Mouse (Mus musculus): ENCODE data around the gene Pes1. TPM values are rescaled to one million over a fixed set of nuclear protein-coding genes. Genes with fewer than 3 reads are reported as not detected.

Pes1 gene
- polyA plus RNA-seq, 1 experiment, result 146 TPM

DNA sequence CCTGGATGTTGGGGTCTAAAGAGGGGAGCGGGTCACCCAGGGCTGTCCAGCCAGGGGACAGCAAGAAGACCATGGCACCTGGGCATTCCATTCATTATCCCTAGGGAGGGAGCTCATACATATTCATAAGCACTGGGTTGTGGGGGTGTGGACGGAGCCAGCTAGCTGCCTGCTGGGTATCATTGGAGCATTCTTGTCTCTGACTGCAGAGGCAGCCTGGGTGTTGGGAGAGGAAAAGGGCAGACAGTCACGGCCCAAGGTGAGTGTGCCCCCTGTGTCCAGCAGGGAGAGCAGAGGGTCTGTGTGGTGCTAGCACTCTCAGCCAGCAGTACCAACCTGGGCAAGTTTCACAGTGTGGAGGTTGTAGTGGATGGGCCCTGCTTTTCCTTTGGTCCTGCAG is 26.0 kb downstream of the Pes1 start:
- Histone ChIP-seq H3K79me2 (ENCODE audit: control insufficient read depth, insufficient read depth) (no peaks in the 10 kb centered on the region), H3K27me3 (ENCODE audit: control insufficient read depth, insufficient read depth, insufficient read length) (no peaks in the 10 kb centered on the region), H3K79me3 (ENCODE audit: low read depth) (no peaks in the 10 kb centered on the region), H3K36me3 (ENCODE audit: control insufficient read depth, insufficient read depth) (no peaks in the 10 kb centered on the region), H3K4me3 (ENCODE audit: insufficient read depth, poor library complexity, severe bottlenecking) (no peak overlapping the region), H3ac (ENCODE audit: control insufficient read depth, insufficient read length, low read depth) (no peak overlapping the region)
- TF ChIP-seq FOSL1 (IDR thresholded peaks at IDR 0.05; ENCODE audit: insufficient read depth, low read length, poor library complexity, severe bottlenecking) (no peak), CEBPB (IDR thresholded peaks at IDR 0.05; ENCODE audit: low read depth) (no peak), CTCF (IDR thresholded peaks at IDR 0.05; ENCODE audit: control insufficient read depth, insufficient read depth, insufficient read length) (no peak), MYOG (IDR thresholded peaks at IDR 0.05; ENCODE audit: control insufficient read depth, extremely low read depth, insufficient read length) (no peak), MAX (IDR thresholded peaks at IDR 0.05) (no peak), USF1 (IDR thresholded peaks at IDR 0.05; ENCODE audit: low read depth) (no peak)

DNA sequence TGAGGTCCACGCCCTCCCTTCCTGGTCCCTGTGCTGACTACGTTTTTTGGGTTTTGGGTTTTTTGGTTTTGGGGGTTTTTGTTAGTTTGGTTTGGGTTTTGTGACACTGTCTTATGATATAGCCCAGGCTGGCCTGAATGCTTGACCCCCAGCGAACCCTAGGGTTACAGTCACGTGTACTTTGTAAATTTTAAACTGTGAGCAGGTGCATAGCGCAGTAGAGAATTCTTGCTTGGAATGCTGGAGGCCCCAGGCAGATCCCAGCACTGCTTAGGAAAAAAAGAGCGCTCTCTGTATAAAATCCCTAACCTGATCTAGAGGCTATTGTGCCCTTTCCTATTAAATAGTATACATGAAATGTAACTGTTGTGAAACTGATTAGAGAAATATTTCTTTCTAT is 29.4 kb downstream of the Pes1 start:
- TF ChIP-seq MYOD1 (IDR thresholded peaks at IDR 0.05; ENCODE audit: control insufficient read depth, insufficient read length, low read depth) (no peak), MYOG (IDR thresholded peaks at IDR 0.05; ENCODE audit: control insufficient read depth, extremely low read depth, insufficient read length) (no peak), CEBPB (IDR thresholded peaks at IDR 0.05; ENCODE audit: low read depth) (no peak), MAX (IDR thresholded peaks at IDR 0.05) (no peak), FOSL1 (IDR thresholded peaks at IDR 0.05; ENCODE audit: insufficient read depth, low read length, poor library complexity, severe bottlenecking) (no peak), CTCF (IDR thresholded peaks at IDR 0.05; ENCODE audit: control insufficient read depth, insufficient read depth, insufficient read length) (no peak), USF1 (IDR thresholded peaks at IDR 0.05; ENCODE audit: low read depth) (no peak)
- peaks cover 4% of the 10 kb centered on the region for H3K27me3 ChIP-seq (ENCODE audit: control insufficient read depth, insufficient read depth, insufficient read length)
- no peaks in the 10 kb centered on the region for H3K79me2 ChIP-seq (ENCODE audit: control insufficient read depth, insufficient read depth)
- no peaks in the 10 kb centered on the region for H3K79me3 ChIP-seq (ENCODE audit: low read depth)
- no peak overlapping the region for H3K4me3 ChIP-seq (ENCODE audit: insufficient read depth, poor library complexity, severe bottlenecking)
- no peak overlapping the region for H3ac ChIP-seq (ENCODE audit: control insufficient read depth, insufficient read length, low read depth)
- H3K36me3 ChIP-seq (ENCODE audit: control insufficient read depth, insufficient read depth), result no peaks in the 10 kb centered on the region

DNA sequence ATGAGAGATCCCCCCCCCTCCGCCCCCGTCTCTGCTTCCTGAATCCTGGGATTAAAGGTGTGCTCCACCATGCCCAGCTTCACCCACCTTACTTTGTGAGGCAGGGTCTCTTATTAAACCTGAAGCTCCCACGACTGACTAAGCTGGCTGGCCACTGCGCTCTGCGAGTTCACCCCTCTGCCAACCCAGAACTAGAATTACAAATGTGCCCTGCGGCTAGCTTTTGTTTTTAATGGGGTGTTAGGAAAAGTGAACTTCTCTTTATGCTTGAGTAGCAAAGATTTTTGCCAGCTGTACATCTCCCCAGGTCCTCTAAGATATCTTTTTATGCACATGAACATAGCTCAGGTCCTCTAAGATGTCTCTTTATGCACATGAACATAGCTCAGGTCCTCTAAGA is 30.1 kb downstream of the Pes1 start:
- no peaks in the 10 kb centered on the region for H3K79me2 ChIP-seq (ENCODE audit: control insufficient read depth, insufficient read depth)
- no peak overlapping the region for H3ac ChIP-seq (ENCODE audit: control insufficient read depth, insufficient read length, low read depth)
- no peaks in the 10 kb centered on the region for H3K79me3 ChIP-seq (ENCODE audit: low read depth)
- H3K36me3 ChIP-seq (ENCODE audit: control insufficient read depth, insufficient read depth), result no peaks in the 10 kb centered on the region
- peaks cover 10% of the 10 kb centered on the region for H3K27me3 ChIP-seq (ENCODE audit: control insufficient read depth, insufficient read depth, insufficient read length)
- no peak overlapping the region for H3K4me3 ChIP-seq (ENCODE audit: insufficient read depth, poor library complexity, severe bottlenecking)
- TF ChIP-seq MYOD1 (IDR thresholded peaks at IDR 0.05; ENCODE audit: control insufficient read depth, insufficient read length, low read depth), result no peak

DNA sequence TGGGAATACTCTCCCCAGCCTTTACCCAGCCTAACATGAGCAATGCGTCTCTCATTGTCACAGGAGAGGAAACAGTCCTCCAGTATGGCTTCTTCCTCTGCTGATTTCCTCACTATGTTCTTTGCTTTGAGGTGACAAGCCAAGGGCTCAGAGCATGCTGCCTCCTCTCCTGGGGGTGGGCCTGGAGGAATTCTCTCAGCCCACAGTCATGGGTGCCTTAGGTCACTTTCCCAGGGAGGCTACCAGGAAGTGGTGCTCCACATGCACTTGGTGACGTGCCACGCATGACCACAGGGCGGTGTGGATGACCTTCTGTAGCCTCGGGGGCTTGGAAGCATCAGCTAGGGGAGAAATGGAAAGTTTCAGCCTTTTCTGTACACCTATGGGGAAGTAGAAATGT is 31.7 kb downstream of the Pes1 start:
- no peak overlapping the region for H3ac ChIP-seq (ENCODE audit: control insufficient read depth, insufficient read length, low read depth)
- TF ChIP-seq MYOD1 (IDR thresholded peaks at IDR 0.05; ENCODE audit: control insufficient read depth, insufficient read length, low read depth), result no peak
- no peak for TF ChIP-seq USF1 (IDR thresholded peaks at IDR 0.05; ENCODE audit: low read depth)
- no peak for TF ChIP-seq CTCF (IDR thresholded peaks at IDR 0.05; ENCODE audit: control insufficient read depth, insufficient read depth, insufficient read length)
- no peak for TF ChIP-seq CEBPB (IDR thresholded peaks at IDR 0.05; ENCODE audit: low read depth)
- TF ChIP-seq FOSL1 (IDR thresholded peaks at IDR 0.05; ENCODE audit: insufficient read depth, low read length, poor library complexity, severe bottlenecking), result no peak
- TF ChIP-seq MYOG (IDR thresholded peaks at IDR 0.05; ENCODE audit: control insufficient read depth, extremely low read depth, insufficient read length), result no peak
- no peak for TF ChIP-seq MAX (IDR thresholded peaks at IDR 0.05)
- H3K4me3 ChIP-seq (ENCODE audit: insufficient read depth, poor library complexity, severe bottlenecking), result no peak overlapping the region
- H3K27me3 ChIP-seq (ENCODE audit: control insufficient read depth, insufficient read depth, insufficient read length), result peaks cover 11% of the 10 kb centered on the region
- no peaks in the 10 kb centered on the region for H3K79me2 ChIP-seq (ENCODE audit: control insufficient read depth, insufficient read depth)
- no peaks in the 10 kb centered on the region for H3K79me3 ChIP-seq (ENCODE audit: low read depth)
- H3K36me3 ChIP-seq (ENCODE audit: control insufficient read depth, insufficient read depth), result no peaks in the 10 kb centered on the region

DNA sequence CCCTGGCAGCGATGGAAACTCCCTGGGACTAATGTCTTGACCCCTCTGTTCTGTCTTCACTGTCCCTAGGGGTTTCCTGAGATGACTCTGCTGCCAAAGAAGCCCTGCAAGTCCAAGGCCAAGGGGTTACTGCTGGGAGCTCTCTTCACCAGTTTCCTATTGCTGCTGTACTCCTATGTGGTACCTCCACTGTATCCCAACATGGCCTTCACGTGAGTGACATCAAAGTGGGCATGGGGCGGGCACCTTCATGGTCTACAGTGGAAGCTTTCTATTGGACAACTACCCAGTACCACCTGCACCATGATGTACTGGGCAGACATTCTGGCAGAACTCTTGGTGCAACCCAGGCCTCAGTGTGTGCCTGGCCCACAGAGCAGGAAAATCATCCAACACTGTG is 33.1 kb downstream of the Pes1 start:
- H3K4me3 ChIP-seq (ENCODE audit: insufficient read depth, poor library complexity, severe bottlenecking), result no peak overlapping the region
- H3K36me3 ChIP-seq (ENCODE audit: control insufficient read depth, insufficient read depth), result no peaks in the 10 kb centered on the region
- H3K79me2 ChIP-seq (ENCODE audit: control insufficient read depth, insufficient read depth), result no peaks in the 10 kb centered on the region
- peaks cover 11% of the 10 kb centered on the region for H3K27me3 ChIP-seq (ENCODE audit: control insufficient read depth, insufficient read depth, insufficient read length)
- no peak for TF ChIP-seq USF1 (IDR thresholded peaks at IDR 0.05; ENCODE audit: low read depth)
- no peak for TF ChIP-seq CTCF (IDR thresholded peaks at IDR 0.05; ENCODE audit: control insufficient read depth, insufficient read depth, insufficient read length)
- TF ChIP-seq MAX (IDR thresholded peaks at IDR 0.05), result no peak
- no peak for TF ChIP-seq MYOD1 (IDR thresholded peaks at IDR 0.05; ENCODE audit: control insufficient read depth, insufficient read length, low read depth)
- TF ChIP-seq CEBPB (IDR thresholded peaks at IDR 0.05; ENCODE audit: low read depth), result no peak
- TF ChIP-seq FOSL1 (IDR thresholded peaks at IDR 0.05; ENCODE audit: insufficient read depth, low read length, poor library complexity, severe bottlenecking), result no peak
- no peaks in the 10 kb centered on the region for H3K79me3 ChIP-seq (ENCODE audit: low read depth)
- no peak overlapping the region for H3ac ChIP-seq (ENCODE audit: control insufficient read depth, insufficient read length, low read depth)

DNA sequence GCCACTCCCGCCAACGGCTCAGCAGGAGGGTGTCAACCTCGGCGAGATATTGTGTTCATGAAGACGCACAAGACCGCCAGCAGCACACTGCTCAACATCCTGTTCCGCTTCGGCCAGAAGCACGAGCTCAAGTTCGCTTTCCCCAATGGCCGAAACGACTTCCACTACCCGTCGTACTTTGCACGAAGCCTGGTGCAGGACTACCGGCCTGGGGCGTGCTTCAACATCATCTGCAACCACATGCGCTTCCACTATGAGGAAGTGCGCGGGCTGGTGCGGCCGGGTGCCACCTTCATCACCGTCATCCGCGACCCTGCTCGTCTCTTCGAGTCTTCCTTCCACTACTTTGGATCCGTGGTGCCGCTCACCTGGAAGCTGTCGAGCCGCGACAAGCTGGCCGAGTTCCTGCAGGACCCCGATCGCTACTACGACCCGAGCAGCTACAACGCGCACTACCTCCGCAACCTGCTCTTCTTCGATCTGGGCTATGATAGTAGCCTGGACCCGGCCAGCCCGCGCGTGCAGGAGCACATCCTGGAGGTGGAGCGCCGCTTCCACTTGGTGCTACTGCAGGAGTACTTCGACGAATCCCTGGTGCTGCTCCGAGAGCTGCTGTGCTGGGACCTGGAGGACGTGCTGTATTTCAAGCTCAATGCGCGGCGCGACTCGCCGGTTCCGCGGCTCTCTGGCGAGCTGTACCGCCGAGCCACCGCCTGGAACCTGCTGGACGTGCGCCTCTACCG is 34.4 kb downstream of the Pes1 start:
- peaks cover 11% of the 10 kb centered on the region for H3K27me3 ChIP-seq (ENCODE audit: control insufficient read depth, insufficient read depth, insufficient read length)
- no peaks in the 10 kb centered on the region for H3K79me3 ChIP-seq (ENCODE audit: low read depth)
- no peak overlapping the region for H3K4me3 ChIP-seq (ENCODE audit: insufficient read depth, poor library complexity, severe bottlenecking)
- TF ChIP-seq MAX (IDR thresholded peaks at IDR 0.05) (no peak), MYOD1 (IDR thresholded peaks at IDR 0.05; ENCODE audit: control insufficient read depth, insufficient read length, low read depth) (no peak), MYOG (IDR thresholded peaks at IDR 0.05; ENCODE audit: control insufficient read depth, extremely low read depth, insufficient read length) (no peak), USF1 (IDR thresholded peaks at IDR 0.05; ENCODE audit: low read depth) (no peak), CEBPB (IDR thresholded peaks at IDR 0.05; ENCODE audit: low read depth) (no peak), CTCF (IDR thresholded peaks at IDR 0.05; ENCODE audit: control insufficient read depth, insufficient read depth, insufficient read length) (no peak), FOSL1 (IDR thresholded peaks at IDR 0.05; ENCODE audit: insufficient read depth, low read length, poor library complexity, severe bottlenecking) (no peak)
- H3ac ChIP-seq (ENCODE audit: control insufficient read depth, insufficient read length, low read depth), result no peak overlapping the region
- no peaks in the 10 kb centered on the region for H3K36me3 ChIP-seq (ENCODE audit: control insufficient read depth, insufficient read depth)
- no peaks in the 10 kb centered on the region for H3K79me2 ChIP-seq (ENCODE audit: control insufficient read depth, insufficient read depth)

All from C2C12 (cell line).